Mouse (Mus musculus) E14TG2a.4 (cell line): ENCODE measurements around the gene Glt28d2.

Source experiments
- CTCF ChIP-seq: conservative IDR thresholded peaks from 2 replicates; pipeline ENCODE4 v1.5.1; 2014; ENCODE audit warnings: low read length
- POU5F1 ChIP-seq: IDR thresholded peaks from 2 replicates; pipeline ENCODE4 v1.6.1; 2014; ENCODE audit warnings: low read length, borderline replicate concordance

DNA sequence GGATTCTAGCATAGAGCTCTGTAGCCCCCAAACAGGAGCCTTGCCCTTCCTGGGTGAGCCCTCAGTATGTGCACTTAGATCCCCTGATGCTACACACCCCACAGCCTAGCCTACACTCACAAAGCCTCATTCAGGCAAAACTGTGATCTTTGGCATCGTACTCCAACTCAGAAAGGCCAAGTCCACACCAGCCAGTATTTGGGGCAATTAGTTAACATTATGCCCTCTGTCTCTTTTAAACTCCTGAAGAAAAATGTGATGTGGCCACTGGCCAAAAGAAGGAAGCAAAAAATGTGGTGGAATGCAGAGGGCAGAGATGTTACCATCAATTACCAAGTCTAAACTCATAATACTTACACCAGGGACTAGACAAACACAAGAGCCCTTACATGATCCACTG, 55.5 kb downstream of the Glt28d2 start:
- no peak for TF ChIP-seq CTCF
- TF ChIP-seq POU5F1 = no peak
